ENCODE assay signal across 33 mouse cellular contexts in genomic region chr14:118613734-118614133, GRCm38 (mm10).
"Had no signal": no experiment of that assay in that cellular context is flagged by ENCODE, and none has a peak within 500 bp of the region (broad histone marks: within the 10 kb centered on the region; RNA-seq: fewer than 3 reads in every experiment).

No protein-coding gene starts in this region.

- ATAC-seq: hindbrain, embryonic 16.5 days; hindbrain, postnatal 0 days; inflammation-experienced regulatory T-cells, adult 6 months had no signal

- H3K27me3 ChIP-seq: heart, embryonic 12.5 days; heart, embryonic 13.5 days; heart, embryonic 15.5 days; hindbrain, embryonic 12.5 days; hindbrain, embryonic 13.5 days; hindbrain, embryonic 15.5 days; kidney, embryonic 15.5 days had no signal

- H3K27ac ChIP-seq: heart, embryonic 10.5 days; heart, embryonic 13.5 days; heart, embryonic 15.5 days; hindbrain, embryonic 10.5 days; hindbrain, embryonic 12.5 days; hindbrain, embryonic 13.5 days; hindbrain, embryonic 14.5 days; hindbrain, embryonic 15.5 days; hindbrain, postnatal 0 days; kidney, embryonic 15.5 days; kidney, postnatal 0 days; layer of hippocampus, adult 2 months; left cerebral cortex, adult 2 months had no signal

- H3K9ac ChIP-seq: heart, embryonic 12.5 days; heart, embryonic 13.5 days; heart, embryonic 15.5 days; hindbrain, embryonic 12.5 days; hindbrain, embryonic 13.5 days; hindbrain, embryonic 14.5 days; hindbrain, embryonic 15.5 days; kidney, embryonic 15.5 days had no signal

- H3K4me1 ChIP-seq: heart, embryonic 10.5 days; heart, embryonic 15.5 days; hindbrain, embryonic 10.5 days; hindbrain, embryonic 12.5 days; hindbrain, embryonic 15.5 days; kidney, embryonic 15.5 days had no signal

- H3K4me2 ChIP-seq: heart, embryonic 11.5 days; heart, embryonic 12.5 days; heart, embryonic 13.5 days; heart, embryonic 15.5 days; hindbrain, embryonic 12.5 days; hindbrain, embryonic 13.5 days; hindbrain, embryonic 14.5 days; hindbrain, embryonic 15.5 days; kidney, embryonic 15.5 days had no signal

- H3K4me3 ChIP-seq: heart, embryonic 10.5 days; heart, embryonic 12.5 days; heart, embryonic 13.5 days; heart, embryonic 15.5 days; hindbrain, embryonic 10.5 days; hindbrain, embryonic 12.5 days; hindbrain, embryonic 13.5 days; hindbrain, embryonic 15.5 days; kidney, embryonic 15.5 days; layer of hippocampus, adult 2 months; left cerebral cortex, adult 2 months had no signal

- DNase-seq: heart, postnatal 10 days; heart, postnatal 14 days; heart, postnatal 36 days; heart, postnatal 4 days; kidney, adult 11 months; kidney, adult 18-20 months; kidney, adult 2 months; kidney, adult 8-10 months; kidney, adult 9 months; kidney, postnatal 10 days; kidney, postnatal 14 days; kidney, postnatal 25 days; kidney, postnatal 36 days; kidney, postnatal 4 days; layer of hippocampus, adult 9-11 months; layer of hippocampus, postnatal 36 days had no signal

- H3K9me3 ChIP-seq: heart, embryonic 10.5 days; heart, embryonic 12.5 days; heart, embryonic 13.5 days; heart, embryonic 15.5 days; hindbrain, embryonic 10.5 days; hindbrain, embryonic 12.5 days; hindbrain, embryonic 13.5 days; hindbrain, embryonic 15.5 days; kidney, embryonic 15.5 days had no signal

- H3K36me3 ChIP-seq: heart, embryonic 10.5 days; heart, embryonic 12.5 days; heart, embryonic 13.5 days; heart, embryonic 15.5 days; hindbrain, embryonic 12.5 days; hindbrain, embryonic 13.5 days; hindbrain, embryonic 15.5 days had no signal
